Mouse (Mus musculus) activated CD4-positive, CD25-positive, alpha-beta regulatory T cell, adult 4 months (primary cell): ENCODE data around the gene Exoc3l2. TPM values are rescaled to one million over a fixed set of nuclear protein-coding genes. Genes with fewer than 3 reads are reported as not detected.

ENCODE experiments used
- ATAC-seq: one replicate; pipeline ENCODE4 v1.8.0; 2017
- polyA plus RNA-seq, 2 experiments: library from polyadenylated mRNA; unstranded; fragments of 100-300 nt; shearing (Covaris generic); gene quantifications; one replicate each; pipeline ENCODE4 v1.2.1; 2017

Gene Exoc3l2
- polyA plus RNA-seq, 2 experiments from 2014 or later = not detected

DNA sequence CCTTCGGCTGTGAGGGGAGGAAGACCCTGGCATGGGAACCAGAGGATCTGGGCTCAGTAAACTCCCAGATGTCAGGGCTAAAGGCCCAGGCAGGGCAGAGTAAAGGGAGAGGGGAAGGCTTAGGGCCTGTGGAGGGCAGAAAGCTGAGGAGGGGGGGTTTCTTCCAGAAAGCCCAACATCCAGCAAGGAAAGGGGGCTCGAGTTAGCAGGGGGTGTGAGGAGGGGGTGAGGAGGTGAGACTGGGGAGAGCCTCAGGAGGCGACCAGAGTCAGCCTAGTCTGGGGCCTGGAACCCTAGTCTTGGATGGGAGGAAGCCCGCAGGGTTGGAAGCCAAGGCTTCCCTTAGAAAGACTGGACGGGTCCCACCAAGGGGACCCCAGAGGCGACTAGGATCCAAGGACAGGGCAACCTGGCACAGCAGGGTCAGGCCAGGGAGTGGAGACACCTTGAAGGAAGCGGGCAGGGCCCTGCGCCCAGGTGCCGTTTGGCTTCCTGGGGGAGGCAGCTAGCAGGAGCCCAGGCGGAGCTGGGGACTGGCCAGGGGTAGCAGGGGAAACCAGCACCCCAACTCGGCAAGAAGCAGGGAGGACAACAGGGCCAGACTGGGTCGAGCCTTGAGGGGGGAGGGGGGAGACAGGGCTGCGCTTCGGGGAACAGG is 5.6 kb upstream of the Exoc3l2 start:
- peak; percentile 6 for ATAC-seq

DNA sequence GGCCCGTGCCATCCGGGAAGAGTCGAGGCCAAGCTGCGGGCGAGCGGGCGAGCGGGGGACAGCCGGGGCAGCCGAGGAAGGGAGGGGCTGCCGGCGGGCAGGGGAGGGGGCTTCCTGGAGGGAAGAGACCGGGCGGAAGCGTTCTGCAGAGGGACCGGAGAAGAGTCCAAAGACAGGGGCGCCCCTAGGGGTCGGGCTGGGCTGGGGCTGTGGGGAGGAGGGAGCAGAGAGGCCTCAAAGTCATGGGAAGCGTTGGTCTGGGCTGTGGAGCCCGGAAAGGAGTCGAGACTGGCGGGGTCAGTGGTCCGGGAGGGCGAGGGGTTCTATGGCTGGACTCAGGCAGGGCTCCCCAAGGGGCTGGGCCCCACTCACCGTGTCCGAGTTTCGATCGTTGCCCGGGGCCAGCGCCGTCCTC is 5.1 kb upstream of the Exoc3l2 start:
- peak; percentile 45 for ATAC-seq

DNA sequence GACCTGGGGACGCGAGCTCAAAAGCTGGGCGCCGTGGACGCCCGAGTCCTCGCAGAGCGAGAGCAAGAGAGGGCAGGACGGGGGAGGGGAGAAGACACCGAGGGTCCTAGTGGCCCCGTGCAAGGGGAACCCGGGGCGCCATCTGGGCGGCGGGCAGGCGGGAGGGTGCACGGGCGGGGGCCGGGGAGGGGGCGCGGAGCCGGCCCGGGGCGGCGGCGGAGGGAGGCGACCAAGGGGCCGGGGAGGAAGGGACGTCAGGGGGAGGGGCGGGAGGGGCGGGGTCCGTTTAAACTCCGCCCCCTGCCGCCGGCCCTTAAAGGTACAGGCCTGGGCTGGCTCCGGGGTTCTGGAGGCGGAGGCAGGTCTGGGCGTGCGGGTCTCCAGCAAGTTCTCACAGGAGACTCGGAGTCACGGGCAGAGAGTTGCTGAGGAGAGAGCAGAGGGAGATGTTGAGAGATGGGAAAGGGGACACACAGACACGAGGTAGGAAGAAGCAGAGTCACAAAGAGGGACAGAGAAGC is 4.5 kb upstream of the Exoc3l2 start, which contains the start of gene Mark4:
Mark4 (minus strand) TSS at position 231 of the 521 bp plus-strand sequence.
- ATAC-seq = peak; percentile 76

DNA sequence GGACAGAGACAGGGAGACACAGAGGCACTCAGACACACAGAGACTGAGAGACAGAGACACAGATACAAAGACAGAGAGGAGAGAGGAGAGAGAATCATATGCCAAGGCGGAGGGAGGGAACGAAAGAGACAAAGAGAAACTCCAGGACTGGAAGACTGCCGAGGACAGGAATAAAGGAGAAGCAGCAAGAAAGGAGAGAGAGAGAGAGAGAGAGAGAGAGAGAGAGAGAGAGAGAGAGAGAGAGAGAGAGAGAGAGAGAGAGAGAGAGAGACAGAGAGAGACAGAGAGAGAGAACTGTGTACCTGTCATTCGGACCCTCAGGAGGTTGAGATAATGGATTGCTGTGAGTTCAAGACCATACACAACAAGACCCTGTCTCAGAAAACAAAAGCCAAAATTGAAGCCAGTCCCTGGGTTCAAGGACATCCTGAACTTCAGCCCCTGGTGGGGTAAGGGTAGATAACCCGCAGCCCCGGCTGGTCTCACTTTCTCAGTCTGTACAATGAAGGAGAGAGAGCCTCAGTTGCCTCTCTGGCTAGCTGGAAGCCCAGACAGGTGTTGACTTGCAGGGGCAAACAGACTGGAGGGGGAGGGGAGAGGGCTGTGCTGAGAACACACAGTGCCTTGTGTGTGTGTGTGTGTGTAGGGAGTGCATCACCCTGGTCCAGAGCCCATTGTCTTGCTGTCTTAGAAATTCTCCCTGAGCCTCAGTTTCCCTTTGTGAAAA is 3.8 kb upstream of the Exoc3l2 start:
- no peak for ATAC-seq

DNA sequence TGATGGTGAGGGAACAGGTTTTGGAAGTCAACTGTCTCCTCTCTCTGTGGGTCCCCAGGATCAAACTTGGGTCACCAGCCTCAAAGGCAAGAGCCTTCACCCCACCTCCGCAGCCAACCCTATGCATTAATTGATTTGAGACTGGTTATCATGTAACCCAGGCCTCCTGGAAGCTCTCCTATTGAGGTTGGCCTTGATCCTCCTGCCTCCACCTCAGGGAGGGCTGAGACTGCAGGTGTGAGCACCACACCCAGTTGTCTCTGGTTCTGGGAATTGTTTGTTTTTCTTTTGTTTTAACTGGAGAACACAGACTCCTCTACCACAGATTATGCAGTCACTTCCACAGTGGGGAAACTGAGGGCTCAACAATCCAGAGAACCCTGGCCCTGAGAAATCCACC is 2.6 kb upstream of the Exoc3l2 start:
- no peak for ATAC-seq

DNA sequence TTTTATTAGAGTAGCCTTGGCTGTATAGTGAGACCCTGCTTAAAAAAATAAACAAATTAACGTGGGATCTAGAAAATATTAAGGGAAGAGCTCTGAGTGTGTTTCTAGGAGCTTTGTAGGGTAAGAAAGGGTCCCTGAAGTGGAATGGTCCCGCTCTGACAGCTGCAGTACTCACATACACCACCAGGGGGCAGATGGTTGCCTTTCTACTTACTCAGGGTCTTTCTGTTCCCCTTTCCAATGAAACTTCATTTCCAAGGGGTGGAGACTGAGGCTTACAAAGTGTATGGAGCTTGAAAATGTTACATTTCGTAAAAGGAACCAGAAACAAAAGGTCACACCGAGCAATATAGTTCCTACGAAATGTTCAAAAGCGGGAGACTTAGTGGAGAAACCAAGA is 1.6 kb upstream of the Exoc3l2 start:
- ATAC-seq = no peak

DNA sequence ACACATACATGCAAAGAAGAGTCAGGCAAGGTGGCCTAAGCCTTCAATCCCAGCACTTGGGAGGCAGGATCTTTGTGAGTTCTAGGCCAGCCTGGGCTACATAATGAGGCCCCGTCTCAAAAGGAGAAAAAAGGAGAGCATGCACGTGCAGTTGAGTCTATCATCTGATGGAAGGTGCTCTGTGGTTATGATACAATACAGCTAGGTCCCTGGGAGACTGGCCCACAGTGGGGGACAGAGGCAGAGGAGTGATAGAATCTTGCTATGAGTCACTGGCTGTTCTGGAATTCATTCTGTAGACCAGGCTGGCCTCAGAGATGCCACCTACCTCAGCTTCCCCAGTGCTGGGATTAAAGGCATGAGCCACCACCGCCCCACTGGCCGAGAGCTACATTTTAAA is 688 bp upstream of the Exoc3l2 start:
- ATAC-seq = no peak

DNA sequence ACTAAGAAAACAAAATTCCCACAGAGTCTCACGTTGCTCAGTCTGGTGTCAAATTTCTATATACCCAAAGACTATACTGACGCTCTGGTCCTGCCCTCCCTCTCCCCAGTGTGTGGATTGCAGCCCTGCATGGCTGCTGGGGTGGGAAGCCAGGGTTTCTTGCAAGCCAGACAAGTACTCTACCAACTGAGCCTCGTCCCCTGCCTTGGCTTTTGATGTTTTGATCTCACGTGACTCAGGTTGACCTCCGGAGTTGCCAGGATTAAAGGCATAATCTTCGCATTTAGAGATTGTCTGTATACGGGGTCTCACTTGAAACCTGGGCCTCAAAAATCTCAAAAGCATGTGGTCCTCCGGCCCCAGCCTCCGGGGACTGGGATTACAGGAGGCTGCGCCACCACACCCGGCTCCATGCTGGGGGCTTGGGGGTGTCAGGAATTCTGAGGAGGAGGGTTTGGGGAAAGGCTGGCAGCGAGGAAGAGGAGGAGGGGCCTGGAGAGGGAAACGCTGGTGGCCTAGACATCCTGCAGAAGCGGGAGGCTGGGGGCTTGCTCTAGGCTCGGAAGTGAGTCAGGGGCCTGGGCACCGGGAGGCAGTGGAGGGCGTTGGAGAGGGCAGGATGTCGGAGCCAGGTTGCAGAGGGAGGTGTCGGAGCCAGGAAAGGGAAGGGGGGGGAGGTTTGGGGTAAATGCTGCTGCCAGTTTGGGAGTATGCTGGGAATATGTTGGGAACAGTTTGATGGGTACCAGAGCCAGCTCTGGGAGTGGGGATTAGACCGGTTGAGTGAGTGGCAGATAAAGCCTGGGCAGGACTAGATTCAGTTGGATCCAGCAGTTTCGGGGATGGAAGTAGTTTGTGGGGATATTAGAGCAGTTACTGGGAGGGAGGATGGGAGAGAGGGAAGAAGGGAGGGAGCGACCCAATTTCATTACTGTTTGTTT is 1.5 kb downstream of the Exoc3l2 start:
- no peak for ATAC-seq

DNA sequence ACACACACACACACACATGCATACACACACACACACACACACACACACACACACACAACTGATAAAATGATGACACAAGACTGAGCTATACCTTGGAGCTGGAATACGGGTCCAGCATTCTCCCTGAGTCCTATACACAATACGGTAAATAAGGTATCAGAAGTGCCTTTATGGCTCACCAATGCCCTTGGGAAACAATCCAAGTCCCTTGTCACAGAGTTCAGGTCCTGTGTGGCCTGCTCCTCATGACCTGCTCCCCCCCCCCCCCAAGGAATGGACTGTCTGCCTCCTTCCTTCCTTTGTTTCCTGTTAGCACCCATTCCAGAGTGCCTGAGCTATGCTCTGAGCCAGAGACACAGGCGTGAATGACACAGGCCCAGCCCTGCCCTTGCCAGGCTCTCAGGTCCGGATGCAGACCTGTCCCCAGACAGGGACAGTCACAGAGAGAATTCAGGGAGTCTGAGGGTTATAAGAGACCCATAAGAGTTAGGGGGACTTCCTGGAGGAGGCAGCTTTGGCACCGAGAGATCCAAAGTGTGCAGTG is 3.5 kb downstream of the Exoc3l2 start:
- no peak for ATAC-seq

DNA sequence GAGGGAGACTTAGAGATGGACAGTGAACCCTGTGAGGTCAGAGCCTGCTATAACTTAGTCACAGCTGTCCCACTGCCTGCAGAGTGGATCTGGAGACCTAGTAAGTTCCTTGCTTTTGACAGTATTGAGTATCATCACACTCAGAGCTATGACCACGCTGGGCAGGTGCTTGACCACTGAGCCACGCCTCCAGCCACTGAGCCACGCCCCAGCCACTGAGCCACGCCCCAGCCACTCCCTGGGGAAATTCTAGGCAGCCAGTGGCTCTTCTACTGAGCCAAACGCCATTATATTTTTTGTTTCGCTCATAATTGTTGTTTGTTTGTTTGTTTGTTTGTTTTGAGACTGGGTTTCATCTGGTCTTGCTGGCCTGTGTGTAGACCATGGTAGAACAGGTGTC is 4.5 kb downstream of the Exoc3l2 start:
- ATAC-seq = no peak

DNA sequence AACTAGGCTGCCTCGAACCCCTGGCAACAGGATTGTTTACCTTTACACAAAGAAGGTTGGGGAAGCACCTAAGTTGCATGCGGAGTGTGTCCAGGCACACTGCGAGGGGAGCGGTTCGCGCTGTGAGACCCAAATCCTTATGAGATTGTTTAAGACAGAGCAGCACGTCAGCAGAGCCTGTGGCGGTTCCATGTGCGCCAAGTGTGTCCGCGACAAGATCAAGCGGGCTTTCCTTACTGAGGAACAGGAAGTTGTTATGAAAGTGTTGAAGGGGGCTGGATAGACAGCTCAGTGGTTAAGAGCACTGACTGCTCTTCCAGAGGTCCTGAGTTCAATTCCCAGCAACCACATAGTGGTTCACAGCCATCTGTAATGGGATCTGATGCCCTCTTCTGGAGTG is 5.1 kb downstream of the Exoc3l2 start:
- no peak for ATAC-seq

DNA sequence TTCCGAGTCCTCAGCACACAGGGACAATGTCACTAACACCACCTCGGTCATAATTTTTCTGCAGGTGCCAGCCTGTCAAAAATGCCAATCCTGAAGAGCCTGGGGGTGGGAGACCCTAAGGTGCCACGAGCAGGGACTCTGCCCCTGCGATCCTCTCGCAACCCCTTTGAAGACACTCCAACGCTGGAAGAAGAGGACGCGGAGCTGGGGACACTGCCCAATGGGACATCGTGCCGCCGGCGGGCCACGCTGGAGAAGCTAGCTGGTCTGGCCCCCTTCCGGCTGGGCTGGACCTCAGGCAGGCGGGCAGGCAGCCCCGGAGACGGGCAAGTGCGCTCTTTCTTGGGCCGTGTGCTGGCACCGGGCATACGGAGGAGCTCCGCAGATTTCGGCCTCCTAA is 6.3 kb downstream of the Exoc3l2 start:
- ATAC-seq = no peak

DNA sequence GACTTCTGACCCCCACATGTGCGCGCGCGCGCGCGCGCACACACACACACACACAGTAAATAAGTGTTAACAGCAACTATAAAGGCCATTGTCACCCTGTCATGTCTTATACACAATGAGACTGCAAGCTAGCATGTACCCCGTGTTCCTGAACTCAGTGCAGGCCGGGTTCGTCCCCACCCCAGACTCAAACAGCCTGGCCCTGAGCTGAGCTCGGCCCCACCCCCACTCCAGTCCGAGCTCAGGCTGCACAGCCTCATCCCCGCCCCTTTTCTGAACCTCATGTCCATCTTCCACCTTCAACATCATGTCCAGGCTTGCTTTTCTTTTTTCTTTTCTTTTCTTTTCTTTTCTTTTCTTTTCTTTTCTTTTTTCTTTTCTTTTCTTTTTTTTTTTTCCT is 7.2 kb downstream of the Exoc3l2 start:
- ATAC-seq = no peak

DNA sequence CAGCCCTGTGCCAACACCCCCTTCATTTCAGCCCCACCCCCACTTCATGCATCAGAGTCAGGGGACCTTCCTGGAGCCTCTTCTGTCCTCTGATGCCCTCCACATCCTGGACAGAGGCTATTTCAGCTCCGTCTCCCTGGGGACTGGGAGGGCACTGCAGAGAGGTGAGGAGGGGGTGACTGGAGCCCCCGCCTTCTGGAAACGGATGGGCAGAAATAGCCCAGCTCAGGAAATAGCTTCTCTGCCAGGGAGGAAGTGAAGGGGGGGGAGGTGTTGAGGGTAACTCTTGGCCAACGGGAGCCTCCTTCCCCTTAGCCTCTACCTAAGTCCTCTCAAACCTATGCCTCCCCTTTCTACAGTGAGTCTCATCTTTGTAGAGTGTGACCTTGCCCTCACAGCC is 9.3 kb downstream of the Exoc3l2 start:
- peak; percentile 40 for ATAC-seq

DNA sequence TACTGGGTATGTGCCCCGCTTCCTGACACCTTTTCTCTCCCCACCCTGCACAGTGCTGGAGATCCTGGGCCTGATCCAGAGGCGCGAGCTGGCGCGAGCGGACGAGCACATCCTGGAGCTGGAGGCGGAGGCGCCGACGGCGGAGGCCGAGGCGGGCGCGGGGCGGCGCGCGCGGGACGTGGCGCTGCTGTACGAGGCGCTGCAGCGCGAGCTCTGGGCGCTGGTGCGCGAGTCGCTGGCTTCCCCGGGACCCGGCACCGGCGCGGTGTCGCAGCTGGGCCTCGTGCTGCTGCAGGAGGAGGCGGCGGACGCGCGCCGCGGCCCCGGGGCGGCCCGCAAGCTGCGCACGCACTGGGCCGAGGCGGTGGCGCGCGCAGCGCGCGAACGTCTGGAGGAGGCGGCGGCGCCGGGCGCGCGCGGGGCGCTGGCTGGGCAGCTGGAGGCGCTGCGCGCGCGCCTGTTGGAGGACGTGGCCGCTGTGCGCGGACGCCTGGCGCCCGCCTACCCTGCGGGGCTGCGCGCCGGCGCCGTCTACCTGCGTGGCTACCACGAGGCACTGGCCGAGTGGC is 10.8 kb downstream of the Exoc3l2 start:
- no peak for ATAC-seq

DNA sequence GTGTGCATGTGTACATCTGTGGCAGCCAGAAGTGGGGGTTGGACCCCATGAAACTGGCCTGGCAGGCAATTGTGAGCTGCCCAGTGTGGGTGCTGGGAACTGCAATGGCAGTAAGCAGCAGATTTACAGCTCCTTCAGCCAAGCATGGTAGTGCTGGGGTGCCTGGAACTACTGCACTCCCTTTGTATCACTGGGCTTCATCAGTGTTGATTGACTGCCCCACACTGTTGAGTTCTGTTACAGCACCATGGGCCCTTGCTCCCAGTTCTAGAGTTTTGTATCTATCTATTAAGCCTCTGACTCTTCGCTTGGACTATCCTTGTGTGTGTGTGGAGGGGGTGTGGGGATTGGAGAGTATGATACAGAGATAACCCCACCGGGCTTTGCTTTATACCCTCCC is 14.0 kb downstream of the Exoc3l2 start:
- no peak for ATAC-seq

DNA sequence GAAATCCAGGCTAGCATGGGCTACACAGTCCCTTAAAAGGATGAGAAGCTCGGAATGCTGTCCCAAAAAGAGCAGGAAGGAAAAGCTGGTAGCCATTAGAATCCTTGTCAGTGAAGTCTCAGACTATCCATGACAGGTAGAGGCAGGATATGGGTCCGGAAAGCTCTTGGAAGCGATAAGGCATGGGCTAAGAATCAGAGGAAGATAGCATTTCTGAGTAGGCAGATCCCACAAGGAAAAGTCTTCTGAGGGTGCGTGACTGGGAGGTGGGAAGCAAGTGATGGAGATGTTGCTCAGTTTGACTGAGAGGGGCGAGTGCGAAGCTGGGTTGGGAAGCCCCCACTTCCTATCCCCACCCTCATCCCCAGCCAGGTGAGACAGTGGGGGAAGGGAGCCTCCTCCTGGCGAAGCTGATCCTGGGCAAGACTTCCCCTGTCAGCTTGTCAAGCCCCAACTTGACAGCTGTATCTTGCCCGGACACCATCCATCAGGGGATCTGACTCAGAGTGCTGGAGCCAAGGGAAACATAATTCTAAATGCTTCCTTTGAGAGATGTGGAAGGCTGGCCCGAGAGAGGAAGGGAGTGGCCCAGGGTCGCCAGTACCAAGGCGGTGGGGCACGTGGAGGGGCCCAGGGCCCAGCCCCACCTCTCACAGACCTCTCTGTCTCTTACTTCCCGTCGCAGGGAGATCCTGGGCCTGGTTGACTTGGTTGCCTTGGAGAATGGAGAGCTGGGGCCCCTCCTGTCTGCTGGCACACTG is 14.7 kb downstream of the Exoc3l2 start:
- ATAC-seq = no peak

DNA sequence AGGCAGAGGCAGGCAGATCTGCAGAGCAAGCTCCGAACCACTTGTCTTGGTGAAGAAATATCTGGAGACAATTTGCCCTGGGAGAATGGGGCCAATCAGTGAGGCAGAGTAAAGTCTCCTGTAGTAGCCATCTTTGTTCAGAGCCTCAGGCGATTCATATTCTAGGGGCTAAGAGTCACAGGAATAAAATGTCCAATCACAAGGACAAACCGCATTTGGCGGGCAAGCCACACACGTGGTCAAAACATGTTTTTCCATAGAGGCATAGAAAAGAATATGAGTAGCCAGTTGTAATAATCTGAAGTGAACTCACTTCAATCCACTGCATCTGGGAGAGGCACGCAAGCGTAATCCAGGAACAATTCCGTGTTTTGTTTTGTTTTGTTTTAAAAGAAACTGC is 20.1 kb downstream of the Exoc3l2 start:
- ATAC-seq = no peak

DNA sequence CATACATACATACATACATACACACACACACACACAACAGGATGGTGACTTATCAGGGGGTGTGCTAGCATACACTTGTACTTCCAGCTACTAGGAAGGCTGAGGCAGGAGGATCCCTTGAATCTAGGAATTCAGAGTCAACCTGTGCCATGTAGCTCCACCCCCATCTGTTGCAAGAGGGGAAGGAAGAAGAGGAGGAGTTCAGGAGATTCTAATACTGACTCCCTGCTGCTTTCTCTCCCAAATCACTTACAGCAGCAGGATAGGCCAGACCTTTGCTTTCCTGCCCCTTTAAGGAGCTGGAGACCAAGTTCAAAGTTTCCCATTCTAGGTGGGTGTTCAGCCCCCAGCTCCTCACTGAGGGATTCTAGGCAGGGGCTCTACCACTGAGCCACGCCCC is 22.4 kb downstream of the Exoc3l2 start:
- no peak for ATAC-seq

DNA sequence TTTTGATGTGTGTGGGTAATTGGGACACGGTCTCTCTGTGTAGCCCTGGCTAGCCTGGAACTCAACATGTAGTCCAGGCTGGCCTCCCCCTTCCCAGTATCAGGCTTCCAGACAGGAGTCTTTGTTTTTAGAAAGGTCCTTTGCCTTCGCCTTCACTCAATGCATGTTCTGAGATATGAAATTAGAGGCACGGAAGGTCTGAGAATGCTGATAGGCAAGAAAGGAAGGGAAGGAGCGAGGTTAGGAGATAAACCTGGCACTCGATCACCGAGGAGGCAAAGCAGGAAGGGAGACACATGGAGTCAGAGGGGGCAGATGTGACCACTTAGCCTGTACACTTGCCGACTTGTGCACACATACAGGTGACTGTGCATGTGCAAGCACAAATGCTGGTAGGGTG is 23.4 kb downstream of the Exoc3l2 start:
- ATAC-seq = no peak

DNA sequence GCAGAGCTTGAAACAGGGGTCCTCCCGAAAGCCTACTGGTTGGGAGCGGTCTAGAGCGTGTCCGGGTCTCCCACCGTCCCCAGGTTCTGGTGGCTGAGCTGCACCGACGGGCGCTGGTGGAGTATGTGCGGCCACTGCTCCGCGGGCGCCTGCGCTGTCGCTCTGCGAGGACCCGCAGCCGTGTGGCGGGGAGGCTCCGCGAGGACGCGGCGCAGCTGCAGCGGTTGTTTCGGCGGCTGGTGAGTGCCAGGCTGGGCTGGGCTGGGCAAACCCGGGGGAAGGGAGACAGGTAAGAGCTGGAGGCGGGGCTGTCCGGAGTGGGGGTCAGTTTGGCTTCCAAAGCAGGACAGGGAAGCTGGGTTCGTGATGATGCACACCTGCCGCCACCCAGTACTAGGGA is 26.4 kb downstream of the Exoc3l2 start:
- no peak for ATAC-seq

DNA sequence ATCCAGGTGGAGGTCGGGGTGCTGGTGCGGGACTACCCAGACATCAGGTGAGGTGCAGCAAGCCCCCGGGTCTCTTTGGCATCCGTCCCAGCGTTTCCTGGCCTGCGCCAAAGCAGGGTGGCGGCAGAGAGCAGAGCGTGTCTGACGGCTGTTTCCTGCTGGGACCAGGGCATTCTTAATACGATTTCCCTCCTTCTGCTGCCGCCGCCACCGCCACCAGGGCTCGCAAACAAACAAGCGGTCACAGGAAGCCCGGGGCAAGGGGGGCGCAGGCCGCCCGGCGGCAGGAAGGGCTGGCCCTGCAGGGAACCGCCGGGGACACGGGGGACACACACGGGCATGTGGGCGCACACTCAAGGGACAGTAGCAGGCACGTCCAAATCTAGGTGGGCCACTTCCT is 28.6 kb downstream of the Exoc3l2 start:
- no peak for ATAC-seq
